Mouse (Mus musculus): ENCODE data around the gene Slc16a7. TPM values are rescaled to one million over a fixed set of nuclear protein-coding genes. Genes with fewer than 3 reads are reported as not detected.

Gene Slc16a7
- polyA plus RNA-seq, 1 experiment from 2014 or later, result 7.3 TPM

DNA sequence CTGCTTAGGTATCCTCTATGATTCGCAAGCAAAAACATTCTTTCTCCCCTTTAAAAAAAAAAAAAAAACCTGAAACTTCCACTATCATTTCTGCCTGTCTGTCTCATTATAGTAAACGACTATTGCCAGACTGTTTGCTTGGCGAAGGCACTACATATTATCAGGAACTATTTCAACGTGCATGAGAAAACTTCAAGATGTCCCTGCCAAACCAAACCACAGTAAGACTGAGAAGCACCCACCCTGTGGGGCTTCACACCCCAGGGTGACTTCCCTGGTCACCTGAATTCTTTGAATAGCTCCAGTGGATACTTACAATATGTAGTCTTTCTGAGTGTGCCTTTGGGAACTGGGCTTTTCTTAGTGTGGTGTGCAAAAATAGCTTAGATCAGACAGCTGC is 122.9 kb downstream of the Slc16a7 start:
- no peak for ATAC-seq (ENCODE audit: borderline replicate concordance, extremely low read depth, low FRiP score, low TSS enrichment)
- Histone ChIP-seq H3K27me3 (no peaks in the 10 kb centered on the region), H3K36me3 (no peaks in the 10 kb centered on the region), H3K4me1 (peaks cover under 1% of the 10 kb centered on the region; the same call in 1 of the 2 replicates), H3K9ac (no peak overlapping the region), H3K4me2 (no peak overlapping the region), H3K27ac (no peak overlapping the region), H3K4me3 (no peak overlapping the region), H3K9me3 (no peaks in the 10 kb centered on the region)
- WGBS, result 44% methylated on average over 4 of the region's 4 CpGs

DNA sequence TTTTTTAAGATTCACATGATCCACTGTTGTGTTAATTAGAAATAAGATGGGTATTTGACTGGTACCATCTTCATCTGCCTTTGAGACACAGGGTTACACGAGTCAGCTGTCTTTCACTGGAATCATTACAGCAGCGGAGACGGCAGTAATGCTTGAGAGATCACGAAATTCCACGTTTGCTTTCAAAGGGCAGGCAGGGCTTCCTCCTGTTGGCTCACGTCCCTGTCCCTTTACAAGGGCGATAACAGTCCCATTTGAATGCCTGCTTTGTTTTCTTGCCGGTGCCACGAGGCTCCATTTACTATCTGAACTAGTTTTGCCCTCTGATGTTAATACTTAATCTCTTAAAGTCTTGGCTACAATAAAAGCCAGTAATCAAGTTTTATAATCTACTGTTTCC is 123.4 kb downstream of the Slc16a7 start:
- Histone ChIP-seq H3K9ac (no peak overlapping the region), H3K4me1 (no peaks in the 10 kb centered on the region), H3K36me3 (no peaks in the 10 kb centered on the region), H3K4me3 (no peak overlapping the region), H3K27me3 (no peaks in the 10 kb centered on the region), H3K27ac (no peak overlapping the region), H3K4me2 (no peak overlapping the region), H3K9me3 (no peaks in the 10 kb centered on the region)
- WGBS, result 37% methylated on average over 9 of the region's 9 CpGs
- ATAC-seq (ENCODE audit: borderline replicate concordance, extremely low read depth, low FRiP score, low TSS enrichment), result no peak

DNA sequence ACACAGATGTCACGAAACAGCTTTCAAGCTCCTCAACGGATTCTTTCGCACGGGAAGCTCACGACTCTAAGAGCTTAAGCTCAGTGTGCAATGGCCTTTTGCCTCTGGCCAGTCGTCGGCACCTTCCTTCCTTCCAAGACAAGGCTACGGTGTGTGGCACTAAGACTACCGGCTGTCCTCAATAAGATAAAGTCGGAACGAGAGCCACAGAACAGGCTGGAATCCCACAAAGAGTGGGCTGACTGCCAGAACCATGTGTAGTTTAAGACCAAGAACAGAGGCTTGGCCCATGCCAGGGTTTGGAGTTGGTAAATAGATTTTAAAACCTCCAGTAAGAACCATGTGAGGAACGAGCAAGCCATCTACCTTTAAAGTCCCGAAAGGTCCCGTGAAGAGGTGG is 123.8 kb downstream of the Slc16a7 start:
- H3K9ac ChIP-seq, result no peak overlapping the region
- H3K4me2 ChIP-seq, result no peak overlapping the region
- 0 out of 2 replicates have a peak, but pooled peaks have one; percentile 32 for ATAC-seq (ENCODE audit: borderline replicate concordance, extremely low read depth, low FRiP score, low TSS enrichment)
- no peak overlapping the region for H3K27ac ChIP-seq
- 48% methylated on average over 14 of the region's 14 CpGs for WGBS
- no peaks in the 10 kb centered on the region for H3K36me3 ChIP-seq
- H3K9me3 ChIP-seq, result no peaks in the 10 kb centered on the region
- H3K4me1 ChIP-seq, result no peaks in the 10 kb centered on the region
- no peak overlapping the region for H3K4me3 ChIP-seq
- no peaks in the 10 kb centered on the region for H3K27me3 ChIP-seq

DNA sequence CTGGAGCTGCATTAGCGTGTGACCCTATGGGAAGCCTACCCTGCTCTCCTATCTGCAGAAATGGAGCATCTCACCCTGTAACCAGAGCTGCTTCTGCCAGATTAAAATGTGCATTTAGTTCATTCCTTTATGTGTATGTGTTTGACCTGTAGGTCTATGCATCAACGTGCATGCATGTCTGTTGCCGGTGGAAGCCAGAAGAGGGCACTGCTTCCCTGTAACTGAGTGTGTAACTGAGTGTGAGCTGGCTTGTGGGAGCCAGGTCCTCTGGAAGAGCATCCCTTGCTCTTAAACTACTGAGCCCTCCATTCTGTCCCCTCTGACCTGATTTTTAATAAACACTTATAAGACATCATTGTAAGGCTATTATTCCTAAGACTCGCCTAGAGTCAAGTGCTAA is 124.3 kb downstream of the Slc16a7 start:
- WGBS, result 49% methylated on average over 4 of the region's 4 CpGs
- no peak overlapping the region for H3K9ac ChIP-seq
- H3K4me3 ChIP-seq, result no peak overlapping the region
- no peaks in the 10 kb centered on the region for H3K4me1 ChIP-seq
- H3K36me3 ChIP-seq, result no peaks in the 10 kb centered on the region
- H3K9me3 ChIP-seq, result no peaks in the 10 kb centered on the region
- no peaks in the 10 kb centered on the region for H3K27me3 ChIP-seq
- no peak overlapping the region for H3K4me2 ChIP-seq
- H3K27ac ChIP-seq, result no peak overlapping the region
- peak; percentile 74; the same call in 1 of the 2 replicates for ATAC-seq (ENCODE audit: borderline replicate concordance, extremely low read depth, low FRiP score, low TSS enrichment)

DNA sequence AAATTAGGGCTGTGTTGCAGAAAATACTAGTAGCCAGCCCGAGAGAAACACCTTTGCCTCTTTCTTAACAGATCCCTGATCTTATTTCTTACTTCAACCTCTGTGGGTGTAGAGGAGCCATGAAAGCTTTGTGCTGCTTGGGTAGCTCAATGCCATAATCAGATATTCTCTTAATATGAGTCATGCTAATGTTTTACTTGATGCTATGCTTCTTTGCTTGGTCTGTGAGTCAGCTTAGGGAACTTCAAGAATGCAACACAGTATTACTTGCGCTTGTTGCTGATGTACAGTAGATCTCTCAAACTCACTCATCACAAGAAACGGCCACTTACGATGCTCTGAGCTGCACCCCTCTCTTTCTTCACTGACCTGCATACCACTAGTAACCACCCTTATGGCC is 133.4 kb downstream of the Slc16a7 start:
- Histone ChIP-seq H3K9ac (no peak overlapping the region), H3K36me3 (no peaks in the 10 kb centered on the region), H3K4me3 (no peak overlapping the region), H3K9me3 (no peaks in the 10 kb centered on the region), H3K4me1 (no peaks in the 10 kb centered on the region), H3K27me3 (no peaks in the 10 kb centered on the region), H3K4me2 (no peak overlapping the region), H3K27ac (no peak overlapping the region)
- whole genome bisulfite sequencing, result 91% methylated on average over 4 of the region's 4 CpGs
- ATAC-seq (ENCODE audit: borderline replicate concordance, extremely low read depth, low FRiP score, low TSS enrichment), result no peak

DNA sequence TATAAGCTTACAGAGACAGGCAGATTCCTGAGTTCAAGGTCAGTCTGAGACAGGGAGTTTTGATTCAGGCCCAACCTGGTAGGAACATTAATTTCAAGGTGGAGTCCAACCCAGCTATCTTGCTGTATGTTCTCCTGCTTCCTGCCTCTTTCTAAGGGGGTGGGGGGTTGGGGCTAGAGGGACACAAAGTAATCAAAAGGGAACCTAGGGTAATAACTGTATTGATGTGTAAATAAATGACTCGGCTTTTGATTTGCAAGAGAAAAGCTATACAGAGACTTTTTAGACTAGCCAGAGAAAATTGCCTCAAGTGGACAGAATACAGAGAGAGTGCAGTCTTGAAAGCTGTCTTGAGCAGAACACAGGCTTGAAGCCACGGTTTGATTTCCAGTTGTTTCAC is 174.7 kb downstream of the Slc16a7 start:
- ATAC-seq (ENCODE audit: borderline replicate concordance, extremely low read depth, low FRiP score, low TSS enrichment), result no peak
- Histone ChIP-seq H3K9ac (no peak overlapping the region), H3K4me3 (no peak overlapping the region), H3K27ac (no peak overlapping the region), H3K27me3 (no peaks in the 10 kb centered on the region), H3K4me1 (no peaks in the 10 kb centered on the region), H3K4me2 (no peak overlapping the region), H3K9me3 (no peaks in the 10 kb centered on the region), H3K36me3 (no peaks in the 10 kb centered on the region)
- 72% methylated on average over 2 of the region's 2 CpGs for WGBS

DNA sequence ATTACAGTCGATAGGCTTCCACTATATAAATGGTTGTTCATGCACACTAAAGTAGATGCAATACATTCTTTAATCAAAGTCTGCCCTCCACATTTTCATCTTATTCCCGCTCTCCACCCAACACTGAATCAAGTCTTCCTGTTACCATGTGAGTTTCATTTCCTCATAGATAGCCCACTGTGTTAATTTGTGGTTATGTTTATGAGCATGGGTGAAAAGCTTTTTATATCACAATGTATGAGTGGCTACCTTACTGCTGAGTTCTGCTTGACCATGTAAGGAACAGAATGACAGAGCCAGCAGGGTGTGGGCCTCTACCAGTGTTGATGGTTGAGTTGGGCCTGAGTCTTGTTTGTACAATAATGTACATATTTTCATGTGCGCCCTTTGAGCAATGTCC is 175.5 kb downstream of the Slc16a7 start:
- no peak overlapping the region for H3K4me2 ChIP-seq

DNA sequence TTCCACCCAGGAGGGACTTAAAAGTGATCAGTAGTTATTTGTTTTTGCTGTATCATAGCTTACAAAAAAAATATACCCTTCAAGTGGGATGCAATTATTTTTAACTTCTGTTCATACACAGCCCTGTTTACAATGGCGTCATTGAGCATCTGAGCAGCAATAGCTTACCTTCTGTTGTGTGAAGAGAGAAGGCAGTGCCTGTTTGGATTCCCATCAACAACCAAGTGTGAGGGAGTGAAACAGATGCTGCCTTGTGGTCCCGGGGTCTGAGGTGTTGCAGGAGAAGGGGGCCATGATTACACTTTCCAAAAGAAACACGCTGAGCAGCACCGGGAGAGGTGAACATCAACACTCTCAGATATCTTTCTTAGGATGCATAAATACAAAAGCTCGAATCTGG is 201.7 kb downstream of the Slc16a7 start:
- no peaks in the 10 kb centered on the region for H3K27me3 ChIP-seq
- WGBS, result 37% methylated on average over 5 of the region's 5 CpGs
- H3K4me2 ChIP-seq, result no peak overlapping the region
- H3K9me3 ChIP-seq, result no peaks in the 10 kb centered on the region
- ATAC-seq (ENCODE audit: borderline replicate concordance, extremely low read depth, low FRiP score, low TSS enrichment), result no peak
- no peaks in the 10 kb centered on the region for H3K4me1 ChIP-seq
- H3K36me3 ChIP-seq, result no peaks in the 10 kb centered on the region
- no peak overlapping the region for H3K4me3 ChIP-seq
- no peak overlapping the region for H3K9ac ChIP-seq
- no peak overlapping the region for H3K27ac ChIP-seq

More for the DNA sequence above, 175.5 kb downstream of the Slc16a7 start:
- ATAC-seq (ENCODE audit: borderline replicate concordance, extremely low read depth, low FRiP score, low TSS enrichment), result no peak
- WGBS, result 93% methylated on average over 3 of the region's 3 CpGs
- no peaks in the 10 kb centered on the region for H3K36me3 ChIP-seq
- H3K27me3 ChIP-seq, result no peaks in the 10 kb centered on the region
- no peaks in the 10 kb centered on the region for H3K4me1 ChIP-seq
- H3K27ac ChIP-seq, result no peak overlapping the region
- H3K4me3 ChIP-seq, result no peak overlapping the region
- H3K9me3 ChIP-seq, result no peaks in the 10 kb centered on the region
- H3K9ac ChIP-seq, result no peak overlapping the region

DNA sequence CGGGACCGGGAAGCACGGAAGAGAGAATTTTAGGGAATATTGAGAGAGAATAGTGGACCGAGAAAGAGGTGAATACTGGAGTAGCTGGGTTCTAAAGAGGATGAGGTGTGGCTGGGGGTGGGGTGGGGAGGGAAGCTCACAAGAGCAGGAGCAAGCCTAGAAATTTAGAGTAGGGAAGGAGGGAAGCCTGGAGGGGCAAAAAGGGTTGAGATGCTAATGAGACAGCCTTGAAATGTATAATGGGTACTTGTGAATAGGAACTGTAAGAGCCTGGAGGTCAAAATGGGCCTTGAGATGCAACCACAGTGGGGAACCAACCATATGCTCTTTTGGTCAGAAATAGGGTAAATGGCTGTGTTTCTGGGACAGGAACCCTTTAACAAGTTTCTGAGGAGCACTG is 203.9 kb downstream of the Slc16a7 start:
- no peak overlapping the region for H3K4me2 ChIP-seq
- no peaks in the 10 kb centered on the region for H3K36me3 ChIP-seq
- no peak for ATAC-seq (ENCODE audit: borderline replicate concordance, extremely low read depth, low FRiP score, low TSS enrichment)
- H3K27ac ChIP-seq, result no peak overlapping the region
- no peak overlapping the region for H3K4me3 ChIP-seq
- no peaks in the 10 kb centered on the region for H3K9me3 ChIP-seq
- no peaks in the 10 kb centered on the region for H3K4me1 ChIP-seq
- no peaks in the 10 kb centered on the region for H3K27me3 ChIP-seq
- WGBS, result 95% methylated on average over 4 of the region's 4 CpGs
- H3K9ac ChIP-seq, result no peak overlapping the region

DNA sequence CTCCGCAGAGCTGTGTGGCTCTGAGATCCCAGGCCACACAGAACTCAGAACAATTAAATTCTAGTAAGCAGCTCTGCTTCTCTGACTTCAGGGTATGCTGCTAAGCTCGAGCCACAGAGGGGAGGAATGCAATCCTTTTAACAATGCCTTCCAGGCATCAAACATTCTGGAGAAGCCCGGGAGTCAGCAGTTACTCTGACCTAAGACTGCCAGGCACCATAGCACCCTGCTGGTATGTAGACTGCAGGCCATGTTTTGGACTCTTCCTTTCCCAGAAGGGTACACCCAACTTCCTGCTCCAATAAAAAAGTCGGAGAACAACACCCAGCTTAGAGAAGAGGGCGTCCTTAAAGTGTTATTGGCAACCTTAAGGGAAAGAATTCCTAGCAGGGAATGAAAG is 205.1 kb downstream of the Slc16a7 start:
- Histone ChIP-seq H3K27ac (no peak overlapping the region), H3K27me3 (no peaks in the 10 kb centered on the region), H3K4me3 (no peak overlapping the region), H3K9me3 (no peaks in the 10 kb centered on the region), H3K4me1 (no peaks in the 10 kb centered on the region), H3K9ac (no peak overlapping the region), H3K36me3 (no peaks in the 10 kb centered on the region), H3K4me2 (no peak overlapping the region)
- 50% methylated on average over 5 of the region's 5 CpGs for WGBS
- ATAC-seq (ENCODE audit: borderline replicate concordance, extremely low read depth, low FRiP score, low TSS enrichment), result no peak

DNA sequence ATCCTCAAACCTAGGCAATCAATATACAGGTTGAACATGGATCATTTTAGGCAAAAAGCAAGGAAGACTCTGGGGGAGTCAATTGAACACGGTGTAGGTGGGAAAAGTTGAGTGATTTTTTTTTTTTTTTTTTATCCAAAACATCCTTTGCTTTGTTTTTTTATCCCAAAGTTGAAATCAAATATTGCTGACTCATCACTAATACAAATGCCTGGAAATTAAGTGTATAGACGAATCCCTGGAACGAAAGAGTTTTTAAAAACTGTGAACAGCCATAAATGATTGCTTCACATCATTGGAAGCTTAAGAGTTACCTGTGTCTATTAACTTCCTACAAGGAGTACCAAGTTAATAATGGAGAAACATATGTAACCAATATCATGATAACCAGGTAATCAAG is 206.7 kb downstream of the Slc16a7 start:
- no peak for ATAC-seq (ENCODE audit: borderline replicate concordance, extremely low read depth, low FRiP score, low TSS enrichment)
- no peaks in the 10 kb centered on the region for H3K27me3 ChIP-seq

DNA sequence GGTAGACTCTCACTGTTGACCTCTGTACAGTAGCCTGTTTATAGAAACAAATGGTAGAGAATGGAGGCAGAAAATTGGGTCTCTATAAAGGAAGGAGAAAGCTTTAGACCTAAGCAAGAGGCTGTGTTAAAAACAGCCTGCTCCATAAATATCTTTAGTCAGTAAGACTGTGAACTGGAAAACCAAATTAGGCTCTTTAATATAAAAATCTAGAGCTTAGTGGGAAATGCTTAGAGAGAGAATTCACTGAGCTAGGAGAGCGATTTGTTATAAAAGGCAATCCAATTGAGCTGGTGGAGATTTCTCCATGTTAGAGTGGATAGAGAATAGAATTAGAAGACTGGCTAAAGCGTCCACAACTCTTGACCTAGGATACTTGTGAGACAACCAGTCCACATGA is 211.5 kb downstream of the Slc16a7 start:
- whole genome bisulfite sequencing, result 88% methylated on average over 2 of the region's 2 CpGs
- no peaks in the 10 kb centered on the region for H3K36me3 ChIP-seq

More for the DNA sequence above, 206.7 kb downstream of the Slc16a7 start:
- no peak overlapping the region for H3K4me2 ChIP-seq
- no peaks in the 10 kb centered on the region for H3K9me3 ChIP-seq
- H3K9ac ChIP-seq, result no peak overlapping the region
- 83% methylated on average over 3 of the region's 3 CpGs for WGBS
- no peaks in the 10 kb centered on the region for H3K4me1 ChIP-seq
- H3K27ac ChIP-seq, result no peak overlapping the region
- no peaks in the 10 kb centered on the region for H3K36me3 ChIP-seq
- H3K4me3 ChIP-seq, result no peak overlapping the region

DNA sequence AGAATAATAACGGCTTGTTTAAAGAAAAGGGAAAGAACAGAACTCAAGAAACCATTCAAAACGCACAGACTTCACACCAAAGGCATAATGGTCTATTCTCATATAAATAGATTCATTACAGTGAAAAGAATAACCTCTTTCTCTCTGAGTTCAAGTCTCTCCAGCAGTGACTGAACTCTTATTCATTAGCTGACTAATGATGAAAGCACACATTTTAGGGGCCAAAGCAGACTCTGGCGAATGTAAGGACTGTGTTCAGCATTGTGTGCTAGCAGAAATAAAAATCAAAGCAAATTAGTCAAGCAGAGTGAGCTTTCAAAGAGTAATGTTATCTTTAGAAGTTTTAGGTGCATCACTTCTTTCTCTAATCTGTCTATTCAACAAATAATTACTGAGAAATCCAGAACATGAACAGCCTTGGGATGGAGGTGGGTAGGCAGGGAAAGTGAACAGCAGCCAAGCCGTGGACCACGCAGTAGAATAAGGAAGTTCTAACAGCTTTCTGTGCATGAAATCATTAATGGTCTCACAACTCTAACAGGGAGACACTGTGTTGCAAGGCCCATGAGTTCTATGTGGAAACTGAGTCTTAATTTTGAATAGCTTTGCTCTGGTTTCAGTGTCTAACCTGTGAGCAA is 214.1 kb downstream of the Slc16a7 start:
- Histone ChIP-seq H3K4me3 (no peak overlapping the region), H3K4me1 (no peaks in the 10 kb centered on the region), H3K36me3 (no peaks in the 10 kb centered on the region), H3K27ac (no peak overlapping the region), H3K4me2 (no peak overlapping the region), H3K27me3 (no peaks in the 10 kb centered on the region), H3K9me3 (no peaks in the 10 kb centered on the region), H3K9ac (no peak overlapping the region)
- WGBS, result 68% methylated on average over 5 of the region's 5 CpGs
- ATAC-seq (ENCODE audit: borderline replicate concordance, extremely low read depth, low FRiP score, low TSS enrichment), result no peak

More for the DNA sequence above, 211.5 kb downstream of the Slc16a7 start:
- H3K4me1 ChIP-seq, result no peaks in the 10 kb centered on the region
- H3K27me3 ChIP-seq, result no peaks in the 10 kb centered on the region
- H3K4me3 ChIP-seq, result no peak overlapping the region
- H3K9ac ChIP-seq, result no peak overlapping the region
- H3K27ac ChIP-seq, result no peak overlapping the region
- H3K4me2 ChIP-seq, result no peak overlapping the region
- H3K9me3 ChIP-seq, result no peaks in the 10 kb centered on the region
- no peak for ATAC-seq (ENCODE audit: borderline replicate concordance, extremely low read depth, low FRiP score, low TSS enrichment)

All from lung, embryonic 15.5 days (tissue).